Mouse (Mus musculus) frontal cortex, adult (tissue): ENCODE measurements around the gene Olfr1056.
"Not testable (repeated sequence)": the region's sequence is repeated elsewhere in the genome, so short reads cannot be mapped to it uniquely, and the experiment has no call there.

ENCODE experiments used
- ATAC-seq: cut with Nextera tagmentation; 2 replicates; pipeline ENCODE4 v1.9.2; 2017; ENCODE audit warnings: mild to moderate bottlenecking, moderate library complexity, mixed read lengths; ENCODE audit not compliant: low TSS enrichment

The Olfr1056 gene

DNA sequence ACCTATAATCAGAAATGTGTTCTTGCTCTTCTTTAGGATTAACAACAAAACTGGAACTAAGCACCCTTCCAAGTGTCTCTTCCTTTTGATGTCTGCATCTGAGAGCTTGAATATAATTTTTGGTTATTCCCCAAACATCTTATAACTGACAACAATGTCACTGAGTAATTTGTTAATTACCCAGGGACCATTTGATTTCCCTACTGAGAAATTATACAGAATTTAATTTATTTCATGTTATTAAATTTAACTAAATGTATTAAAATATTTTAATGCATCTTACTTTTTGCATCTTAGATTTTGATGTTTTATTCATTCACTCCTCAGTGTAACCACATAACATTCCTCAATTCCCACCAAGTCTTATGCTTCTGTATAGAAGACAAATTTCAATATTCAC lies at the start of gene Olfr1056:
Gene Olfr1056, minus strand, starts transcription at position 101 of the 400 bp plus-strand sequence.
- no peak for ATAC-seq

- ATAC-seq = no peak
Observed at GRCm38 (mm10) chr2:86395114-86395513, 32.8 kb upstream of the Olfr1056 start.

- ATAC-seq = not testable (repeated sequence)
Observed at GRCm38 (mm10) chr2:86388461-86388860, 26.2 kb upstream of the Olfr1056 start, which contains the start of gene Olfr1058. Gene Olfr1058, minus strand, starts transcription at chr2:86388561.

DNA sequence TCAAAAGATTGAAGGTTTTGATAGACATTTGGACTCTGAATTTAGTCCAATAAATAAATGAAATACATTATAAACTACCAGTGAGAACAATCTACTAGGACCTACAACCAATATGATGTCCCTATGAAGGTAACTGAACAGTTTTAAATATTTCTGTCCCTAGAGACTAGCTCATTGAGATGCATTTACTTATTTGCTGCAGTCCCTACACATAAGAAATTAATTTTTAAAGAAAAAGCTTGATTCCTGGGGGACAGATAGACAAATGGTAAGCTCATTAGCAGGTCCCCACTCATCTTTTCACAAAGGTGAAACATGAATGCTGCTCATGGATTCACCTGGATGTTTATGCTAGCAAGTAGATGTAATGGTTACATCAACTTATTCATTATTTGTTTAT lies 16.0 kb upstream of the Olfr1056 start, which contains the start of gene Olfr1057:
Gene Olfr1057, minus strand, starts transcription at position 101 of the 400 bp plus-strand sequence.
- no peak for ATAC-seq

- not testable (repeated sequence) for ATAC-seq
Observed at GRCm38 (mm10) chr2:86366342-86366741, 4.1 kb upstream of the Olfr1056 start.

- not testable (repeated sequence) for ATAC-seq
Observed at GRCm38 (mm10) chr2:86351751-86352150, 10.5 kb downstream of the Olfr1056 start.

DNA sequence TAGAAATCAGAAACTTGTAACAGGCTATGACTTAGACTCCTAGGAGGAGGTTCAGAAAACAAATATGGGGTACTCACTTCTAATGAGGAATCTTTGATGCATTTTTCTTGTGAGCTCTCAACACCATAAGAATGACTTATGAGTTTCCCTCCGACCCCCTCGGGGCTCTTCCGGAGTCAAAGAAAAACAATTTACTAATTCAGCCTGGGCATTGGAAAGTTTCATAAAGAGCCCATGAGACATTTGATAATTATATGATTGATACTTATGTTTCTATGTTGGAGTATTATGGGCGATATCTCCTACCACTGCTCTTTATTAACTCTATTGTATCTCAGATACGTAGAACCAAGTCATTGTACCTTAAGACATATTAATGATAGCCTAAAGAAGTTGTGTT lies 12.1 kb downstream of the Olfr1056 start, which contains the start of gene Olfr1055:
Gene Olfr1055, minus strand, starts transcription at position 101 of the 400 bp plus-strand sequence.
- no peak for ATAC-seq

DNA sequence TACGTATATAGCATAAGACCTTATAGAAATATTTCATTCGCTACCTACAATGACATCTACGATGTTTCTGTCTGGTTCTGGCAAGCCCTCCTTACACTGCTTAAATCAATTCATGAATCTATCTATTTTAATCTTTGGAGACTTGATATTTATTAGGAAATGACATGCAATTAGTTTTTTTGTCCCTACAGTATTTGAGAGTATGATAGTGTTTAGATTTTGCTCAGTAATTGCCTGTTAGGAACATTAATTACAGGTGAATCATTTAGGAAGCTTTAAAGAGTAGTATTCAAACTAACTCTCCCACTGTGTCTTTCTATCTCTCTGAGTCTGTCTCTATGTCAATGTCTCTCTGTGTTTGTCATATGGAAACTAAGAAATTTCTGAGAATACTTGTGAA lies 26.9 kb downstream of the Olfr1056 start, which contains the start of gene Olfr1054:
Gene Olfr1054, minus strand, starts transcription at position 101 of the 400 bp plus-strand sequence.
- ATAC-seq = no peak

GRCm38 (mm10) chr2:86315184-86315583 lies 47.1 kb downstream of the Olfr1056 start, which contains the start of gene Olfr1053:
Gene Olfr1053, minus strand, starts transcription at chr2:86315284.
- ATAC-seq = no peak
